Mouse (Mus musculus) activated CD4-positive, CD25-positive, alpha-beta regulatory T cell, adult 4 months (primary cell): ENCODE results near the gene BC004004. TPM values are rescaled to one million over a fixed set of nuclear protein-coding genes. Genes with fewer than 3 reads are reported as not detected.
"Not testable (repeated sequence)": the region's sequence is repeated elsewhere in the genome, so short reads cannot be mapped to it uniquely, and the experiment has no call there.

ENCODE experiments used
- ATAC-seq: one replicate; pipeline ENCODE4 v1.8.0; 2017
- polyA plus RNA-seq, 2 experiments: library from polyadenylated mRNA; unstranded; fragments of 100-300 nt; shearing (Covaris generic); gene quantifications; one replicate each; pipeline ENCODE4 v1.2.1; 2017

Gene BC004004
- polyA plus RNA-seq, 2 experiments from 2014 or later, result 125 to 132 TPM

- not testable (repeated sequence) for ATAC-seq
Measured at GRCm38 (mm10) chr17:29351056-29351455, 82.5 kb downstream of the BC004004 start.

DNA sequence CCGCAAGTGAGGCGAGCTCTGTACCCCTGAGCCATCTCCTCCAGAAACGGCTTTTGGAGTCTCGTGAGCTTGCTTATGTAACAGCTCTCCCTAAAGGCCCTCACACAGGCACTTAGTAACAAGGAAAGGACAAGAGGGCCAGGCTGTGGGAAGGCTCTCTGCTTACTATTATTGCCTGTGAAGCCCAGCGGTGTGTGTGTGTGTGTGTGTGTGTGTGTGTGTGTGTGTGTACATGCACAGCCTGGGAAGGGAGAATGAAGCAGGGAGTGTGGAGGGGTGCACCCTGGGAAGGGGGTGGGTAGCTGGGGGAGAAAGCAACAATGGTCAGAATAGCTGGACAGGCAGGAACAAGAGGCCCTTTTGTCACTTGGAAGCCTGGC, 86.9 kb downstream of the BC004004 start:
- no peak for ATAC-seq

DNA sequence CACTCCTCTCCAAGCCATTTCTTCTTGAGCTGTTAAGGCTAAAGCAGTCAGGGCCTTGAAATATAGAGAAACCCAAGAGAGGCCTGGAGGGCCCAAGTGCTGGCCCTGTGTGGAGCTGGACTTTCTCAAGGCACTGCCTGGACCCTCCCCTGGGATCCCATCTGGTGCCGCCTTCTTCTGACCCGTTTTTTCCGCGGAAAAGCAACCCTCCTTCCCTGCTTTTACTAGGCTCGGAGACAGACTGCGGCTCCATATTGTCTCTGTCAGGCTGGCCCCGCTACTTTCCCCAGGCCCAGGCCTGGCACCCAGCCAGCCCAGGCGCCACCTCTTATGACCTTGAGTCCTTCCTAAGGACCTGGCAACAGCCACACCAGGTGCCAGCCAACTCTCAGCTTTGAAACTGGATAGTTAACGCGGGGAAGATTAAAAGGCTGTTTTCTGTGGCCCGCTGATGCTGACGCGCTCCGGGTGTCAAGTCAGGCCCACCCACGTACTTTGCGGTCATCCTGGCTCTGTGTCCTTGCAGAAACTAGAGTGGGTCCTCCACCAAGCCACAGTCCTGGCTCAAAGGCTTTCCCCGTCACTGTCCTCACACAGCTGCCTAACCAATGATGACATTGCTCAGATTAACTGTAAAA, 87.4 kb downstream of the BC004004 start:
- no peak for ATAC-seq

DNA sequence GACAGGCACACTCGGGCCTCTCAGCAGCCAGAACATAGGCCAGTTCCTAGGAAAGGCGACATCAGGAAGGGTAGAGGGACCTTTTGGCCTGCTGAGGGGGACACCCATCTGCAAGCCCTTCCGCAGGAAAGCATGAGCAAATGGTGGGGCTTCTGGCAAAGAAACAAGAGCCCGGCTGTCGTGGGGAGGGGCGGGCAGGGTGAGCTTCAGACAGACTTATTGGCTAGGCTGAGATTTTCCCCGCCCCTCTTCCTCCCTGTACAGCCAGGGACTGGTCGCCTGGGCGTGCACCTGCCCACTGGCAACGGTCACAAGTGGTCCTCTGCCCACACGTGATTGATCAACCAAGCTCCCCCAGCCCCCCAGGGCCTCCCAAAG, 87.9 kb downstream of the BC004004 start:
- ATAC-seq, result no peak

DNA sequence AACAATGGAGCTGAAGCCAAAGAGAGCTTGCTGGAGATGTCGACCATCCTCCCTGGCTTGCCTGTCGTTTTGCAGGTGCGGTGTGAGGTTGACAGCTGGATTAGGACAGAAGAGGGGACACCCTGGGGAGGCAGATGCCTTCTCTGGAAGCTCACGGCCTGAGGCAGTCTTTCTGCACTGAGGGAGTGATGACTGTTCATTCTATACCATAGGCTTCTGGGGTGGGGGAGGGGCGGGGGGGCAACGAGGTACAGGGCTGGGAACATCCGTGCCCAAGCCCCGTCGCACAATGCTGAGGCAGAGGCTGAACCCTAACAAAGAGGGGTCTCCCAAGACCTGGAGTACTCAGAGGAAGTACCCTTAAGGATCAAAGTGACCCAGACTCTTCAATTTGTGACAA, 88.3 kb downstream of the BC004004 start:
- ATAC-seq, result no peak

- ATAC-seq, result no peak
Measured at GRCm38 (mm10) chr17:29358928-29359327, 90.3 kb downstream of the BC004004 start.

DNA sequence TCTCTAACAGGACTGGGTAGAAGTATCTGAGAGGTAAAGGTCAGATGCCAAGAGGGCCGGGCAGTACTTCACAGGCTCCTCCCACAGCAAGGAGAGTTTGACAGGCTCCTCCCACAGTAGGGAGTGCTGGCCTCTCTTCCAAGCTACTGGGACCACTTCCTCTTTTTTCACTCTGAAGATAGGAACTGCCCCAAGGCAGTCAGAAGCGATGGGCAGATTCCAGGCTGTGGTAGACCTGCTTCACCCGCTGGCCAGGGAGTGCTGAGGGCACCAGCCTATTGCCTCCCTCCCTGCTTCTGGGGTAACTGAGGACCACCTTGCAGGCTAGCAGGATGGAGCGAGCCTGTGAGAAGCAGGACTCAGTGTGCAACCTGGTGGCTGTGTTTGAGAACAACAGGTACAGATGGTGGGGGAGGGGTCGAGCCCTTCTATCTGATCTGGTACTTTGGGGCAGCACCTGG, 92.2 kb downstream of the BC004004 start, which contains the start of gene Fgd2:
TSS of gene Fgd2 (plus strand) at position 154 of the 461 bp plus-strand sequence.
- no peak for ATAC-seq

DNA sequence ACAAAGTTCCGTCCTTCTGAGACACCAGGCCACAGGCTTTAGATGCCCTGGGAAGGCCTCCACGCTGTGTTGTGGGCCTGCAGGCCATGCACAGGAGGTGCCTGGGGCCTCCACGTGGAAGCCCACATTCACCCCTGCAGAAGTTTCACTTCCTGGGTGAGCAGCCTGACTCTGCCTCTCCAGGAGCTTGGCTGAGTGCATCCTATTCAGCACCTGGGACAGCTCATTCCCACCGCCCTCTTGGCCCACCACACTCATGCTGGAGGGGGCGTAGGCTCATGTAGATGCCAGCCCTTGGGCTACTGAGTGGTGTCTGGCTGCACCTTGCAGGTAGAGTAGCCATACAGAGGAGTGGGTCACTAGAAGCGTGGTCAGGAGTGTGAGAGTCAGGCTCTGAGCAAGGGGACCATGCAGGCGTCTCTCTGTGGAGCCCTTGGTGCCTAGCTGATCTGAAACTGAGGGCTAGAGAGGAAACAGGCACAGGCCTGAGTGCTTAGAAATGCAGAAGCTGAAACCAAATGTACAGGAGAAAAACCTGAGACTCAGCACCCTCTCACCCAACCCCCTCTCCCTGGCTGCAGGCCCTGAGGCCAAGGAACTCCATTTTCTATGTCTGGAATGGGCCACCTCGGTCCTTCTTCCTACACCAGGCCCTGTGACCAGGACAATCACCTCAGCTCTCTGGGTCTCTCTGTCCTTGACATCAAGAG, 93.5 kb downstream of the BC004004 start:
- no peak for ATAC-seq

- no peak for ATAC-seq
Measured at GRCm38 (mm10) chr17:29363109-29363508, 94.5 kb downstream of the BC004004 start.

Other genes starting within 250 kb of the BC004004 start
- gene Srsf3, start 236.2 kb upstream of the BC004004 start, polyA plus RNA-seq, result 100 to 1,000 TPM; 265 to 364 TPM
- gene Cdkn1a, start 177.8 kb upstream of the BC004004 start, polyA plus RNA-seq, result 10 to 100 TPM in 1 of 2 experiments, 1 to 10 TPM in 1; 7.5 to 12.1 TPM
- gene Rab44, start 154.6 kb upstream of the BC004004 start, polyA plus RNA-seq, result not detected
- 1 to 10 TPM; 1.5 to 1.6 TPM for gene Cpne5, start 30.6 kb upstream of the BC004004 start, polyA plus RNA-seq
- gene Ppil1, start 4.6 kb upstream of the BC004004 start, polyA plus RNA-seq, result 10 to 100 TPM; 53.8 to 82.0 TPM
- under 1 TPM; 0.38 to 0.49 TPM for gene Pi16, start 48.9 kb downstream of the BC004004 start, polyA plus RNA-seq
- gene Mtch1, start 79.1 kb downstream of the BC004004 start, polyA plus RNA-seq, result 10 to 100 TPM; 14.6 to 18.4 TPM
- gene Fgd2, start 92.1 kb downstream of the BC004004 start, polyA plus RNA-seq, result 1 to 10 TPM in 1 of 2 experiments, under 1 TPM in 1; 0.79 to 2.5 TPM
- 100 to 1,000 TPM; 291 to 376 TPM for gene Pim1, start 222.0 kb downstream of the BC004004 start, polyA plus RNA-seq